Mouse (Mus musculus) urinary bladder, postnatal 25 days (tissue): ENCODE results near the gene Rala.

Source experiments
- DNase-seq: peaks from one replicate; pipeline ENCODE4 v3.0.0; 2022; ENCODE audit warnings: low spot score

Gene Rala

GRCm38 (mm10) chr13:17884211-17884610, 59.8 kb downstream of the Rala start:
- DNase-seq: no peak

- DNase-seq: no peak
Measured at GRCm38 (mm10) chr13:17879061-17879460, 65.0 kb downstream of the Rala start.

DNA sequence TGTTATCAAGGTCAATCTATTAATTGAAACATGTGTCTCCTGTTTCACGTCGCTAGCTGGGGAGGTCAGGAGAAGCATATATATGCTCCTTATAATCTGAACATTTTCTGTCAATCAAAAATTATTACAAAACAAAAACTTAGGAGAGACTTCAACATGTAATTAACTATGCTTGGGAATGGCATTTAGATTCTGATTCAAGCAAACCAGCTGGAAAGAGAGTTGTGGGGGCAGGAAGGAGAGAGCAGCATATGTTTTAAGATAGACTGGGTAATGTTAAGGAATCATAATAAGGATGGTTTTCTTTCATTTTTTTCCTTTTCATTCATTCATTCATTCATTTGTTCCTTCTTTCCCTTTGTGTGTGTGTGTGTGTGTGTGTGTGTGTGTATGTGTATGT, 77.3 kb downstream of the Rala start:
- no peak for DNase-seq

GRCm38 (mm10) chr13:17860536-17860935, 83.5 kb downstream of the Rala start:
- no peak for DNase-seq

DNA sequence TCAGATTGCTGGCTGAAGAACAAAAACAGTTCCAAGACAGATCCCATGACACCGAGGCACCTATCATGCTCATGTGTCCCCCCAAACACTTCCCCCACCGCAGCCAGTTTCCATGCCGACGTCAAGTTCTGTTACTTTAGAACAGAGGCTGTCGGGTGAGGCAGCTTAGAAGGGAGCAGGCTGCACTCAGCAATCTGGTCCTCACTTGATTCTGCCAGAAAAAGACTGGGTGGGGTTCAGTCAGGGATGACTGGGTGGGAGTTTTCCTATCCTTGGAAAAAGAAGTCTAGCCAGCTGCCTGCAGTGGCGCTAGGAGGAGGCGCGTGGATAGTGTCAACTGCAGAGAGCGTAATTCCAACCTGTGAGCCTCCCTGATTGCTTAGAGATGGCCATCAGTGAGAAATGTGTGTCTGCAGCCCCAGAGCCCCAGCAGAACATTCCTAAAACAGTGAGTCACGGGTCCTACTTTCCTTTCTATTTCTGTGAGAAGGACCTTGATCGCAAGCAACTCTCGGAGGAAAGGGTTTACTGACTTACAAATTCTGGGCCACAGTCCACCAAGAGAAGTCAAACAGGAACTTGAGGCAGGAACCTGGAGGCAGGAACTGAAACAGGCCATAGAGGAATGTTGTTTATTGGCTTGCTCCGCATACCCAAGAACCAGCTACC, 84.5 kb downstream of the Rala start:
- no peak for DNase-seq

- no peak for DNase-seq
Measured at GRCm38 (mm10) chr13:17857046-17857445, 87.0 kb downstream of the Rala start.

- no peak for DNase-seq
Measured at GRCm38 (mm10) chr13:17855492-17856138, 88.4 kb downstream of the Rala start.

DNA sequence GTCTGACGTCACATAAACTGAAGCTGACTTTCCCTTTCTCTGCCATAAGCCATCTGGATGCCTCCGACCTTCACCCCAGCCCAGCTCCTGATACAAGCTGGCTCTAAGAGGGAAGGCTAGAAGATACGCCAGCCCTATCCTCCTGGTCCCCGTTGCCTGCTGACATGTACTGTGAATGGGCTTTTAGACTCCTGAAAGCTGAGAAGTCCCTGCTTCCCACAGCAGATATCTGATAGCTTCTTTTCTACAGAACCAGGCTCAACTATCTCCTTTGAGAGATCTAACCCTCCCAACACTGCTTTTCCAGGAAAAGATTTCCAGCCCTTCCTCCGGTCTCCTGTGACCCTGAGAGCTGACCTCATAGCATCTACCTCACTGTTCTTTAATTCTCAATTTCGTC, 89.3 kb downstream of the Rala start:
- DNase-seq: no peak

- DNase-seq: no peak
Measured at GRCm38 (mm10) chr13:17843336-17843735, 100.7 kb downstream of the Rala start.

DNA sequence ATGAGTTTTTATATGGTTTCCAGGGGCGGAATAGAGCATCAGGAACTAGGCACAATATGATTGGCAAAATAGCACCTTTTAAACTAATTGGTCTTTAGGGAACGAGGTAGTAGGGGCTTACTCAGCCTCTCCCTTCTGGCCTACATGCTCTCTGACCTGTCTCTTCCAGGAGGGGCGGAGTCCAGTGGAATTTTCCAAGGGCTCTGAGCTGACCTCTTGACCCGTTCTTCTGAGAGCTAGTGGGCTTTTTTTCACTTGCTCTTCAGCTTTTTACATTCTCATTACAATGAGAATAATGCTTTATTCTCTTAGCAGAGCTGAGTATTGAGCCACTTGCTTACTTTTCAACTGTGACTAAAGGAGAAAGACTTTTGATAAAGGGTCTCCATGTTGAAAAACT, 101.3 kb downstream of the Rala start:
- DNase-seq: no peak

GRCm38 (mm10) chr13:17839137-17839536, 104.9 kb downstream of the Rala start:
- no peak for DNase-seq

DNA sequence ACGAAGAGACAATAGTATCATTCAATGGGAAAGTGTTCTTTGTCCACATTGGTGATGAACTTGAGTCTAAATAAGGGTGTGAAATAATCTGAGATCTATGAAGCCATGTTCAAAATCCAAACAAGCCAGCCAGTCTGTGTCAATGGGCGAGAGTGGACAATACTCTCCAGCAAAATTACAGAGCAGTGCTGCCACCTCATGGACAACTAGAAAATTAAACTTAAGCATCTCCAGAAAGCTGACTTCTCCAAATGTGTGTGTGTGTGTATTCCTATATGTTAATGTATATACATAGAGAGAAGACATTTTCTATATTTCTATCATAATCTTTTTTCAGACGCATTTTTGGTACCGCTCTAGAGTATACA, 105.6 kb downstream of the Rala start:
- peak; percentile 57 for DNase-seq

DNA sequence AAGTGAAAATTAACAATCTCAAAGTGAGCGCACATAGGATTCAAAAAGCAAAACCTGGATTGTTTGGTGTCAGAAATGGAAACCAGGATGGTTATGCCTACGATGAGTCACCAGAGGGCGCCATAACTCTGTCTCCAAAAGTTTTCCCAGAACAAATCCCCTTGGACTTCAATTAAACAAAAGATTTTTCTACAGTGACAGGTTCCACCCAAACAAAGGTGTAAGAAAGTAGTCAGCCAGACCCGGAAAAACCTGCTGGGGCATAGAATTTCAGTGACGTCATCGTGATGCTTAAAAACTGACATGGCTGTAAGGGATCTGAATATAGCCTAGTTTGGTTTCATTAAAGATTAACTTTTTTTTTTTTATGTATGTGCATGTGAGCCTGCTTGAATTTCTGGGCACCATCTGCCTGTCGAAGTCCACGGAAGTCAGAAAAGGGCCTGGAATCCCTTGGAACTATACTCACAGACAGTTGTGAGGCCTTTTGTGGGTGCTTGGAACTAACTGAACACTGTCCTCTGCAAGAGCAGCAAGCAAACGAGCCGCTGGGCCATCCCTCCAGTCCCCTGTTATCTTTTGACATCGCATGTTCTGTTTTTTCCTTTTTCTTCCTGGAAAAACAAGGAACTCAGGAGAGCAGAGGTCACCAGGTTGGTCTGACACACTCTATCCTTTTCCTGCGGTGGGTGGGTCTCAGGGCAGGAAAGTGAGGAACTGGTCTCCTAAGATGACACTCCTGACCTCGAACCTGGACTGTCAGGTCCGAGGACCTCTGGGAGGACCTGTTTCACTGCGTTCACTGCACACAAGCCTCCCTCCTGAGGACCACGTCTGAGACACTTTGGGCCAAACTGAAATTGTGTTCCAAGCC, 106.2 kb downstream of the Rala start:
- peak; percentile 22 for DNase-seq

DNA sequence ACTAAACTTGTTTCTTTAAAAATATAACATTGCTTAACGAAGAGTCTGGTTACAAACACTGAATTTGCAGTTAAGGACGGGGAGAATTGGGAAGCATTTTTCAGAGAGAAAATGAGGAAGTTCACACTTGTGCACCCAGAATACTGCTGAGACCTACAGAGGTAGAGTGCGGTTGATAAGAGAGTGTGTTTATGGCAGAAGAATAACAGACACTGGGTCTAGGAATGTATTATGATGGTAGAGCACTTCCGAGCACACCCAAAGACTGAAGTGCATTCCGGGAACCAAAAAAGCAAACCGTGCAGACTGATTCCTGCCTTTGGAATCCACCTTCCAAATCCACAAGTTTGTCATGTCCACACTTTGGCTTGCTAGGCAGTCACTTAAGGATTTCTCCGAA, 107.2 kb downstream of the Rala start:
- no peak for DNase-seq

DNA sequence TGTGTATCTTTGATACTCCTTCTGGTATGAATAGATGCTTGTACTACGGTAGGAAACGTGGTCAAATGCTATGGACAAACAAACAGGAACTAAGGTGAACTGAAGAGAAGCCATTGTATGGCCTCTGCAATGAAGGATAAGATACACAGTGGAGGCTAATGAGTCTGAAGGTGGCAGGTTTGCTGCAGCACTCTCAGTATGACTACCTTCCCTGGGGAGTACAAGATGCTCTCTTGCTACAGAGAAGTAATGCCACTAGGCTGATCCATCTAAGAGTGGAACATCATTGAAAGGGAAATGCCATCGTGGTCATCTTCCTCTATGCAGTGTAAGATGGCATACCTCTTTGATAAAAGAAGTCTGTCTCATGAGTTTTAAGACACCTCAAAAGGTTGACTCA, 111.1 kb downstream of the Rala start:
- no peak for DNase-seq
